Mouse (Mus musculus): ENCODE data around the gene Pnldc1.

GRCm38 (mm10) chr17:12949669-12950068 is 39.6 kb upstream of the Pnldc1 start:
- no peak for TF ChIP-seq MAFK (IDR thresholded peaks at IDR 0.05; ENCODE audit: insufficient read depth, low read depth, low read length)
- TF ChIP-seq CHD2 (IDR thresholded peaks at IDR 0.05; ENCODE audit: low read depth, low read length) = no peak
- TF ChIP-seq HCFC1 (IDR thresholded peaks at IDR 0.05; ENCODE audit: borderline replicate concordance, insufficient read depth, low read length) = no peak

All from ES-E14 (cell line).